ENCODE assay signal across 22 mouse cellular contexts in the genomic region with DNA sequence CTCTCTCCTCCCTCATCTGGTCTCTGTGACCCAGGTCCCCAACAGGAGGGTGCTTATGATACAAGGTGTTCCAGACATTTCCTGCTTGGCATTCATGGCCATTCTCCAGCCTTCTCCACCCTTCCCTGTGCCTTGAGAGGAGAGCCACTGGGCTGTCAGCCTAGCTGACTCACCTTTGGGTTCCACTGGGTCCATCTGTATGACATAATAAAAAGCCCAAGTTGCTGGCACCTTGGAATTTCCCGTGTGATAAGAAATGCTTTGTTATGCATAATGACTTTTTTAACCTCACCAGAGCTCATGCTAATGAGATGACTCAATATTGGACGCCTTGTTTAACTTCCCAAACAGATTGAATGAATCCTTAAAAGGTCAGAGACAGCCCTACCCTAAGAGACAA.
DNase-seq lines count a peak whose midpoint lies in the region; ATAC-seq and TF ChIP-seq lines count a peak whose summit lies in the region.
"Had no signal": no experiment of that assay in that cellular context is flagged by ENCODE, and none has a peak within 500 bp of the region (broad histone marks: within the 10 kb centered on the region; RNA-seq: fewer than 3 reads in every experiment).

No protein-coding gene starts in this region.

- no peak overlapping the region for H3K9ac ChIP-seq in lung, postnatal 0 days (replicated peaks; ENCODE audit: low read depth)
- H3K9ac ChIP-seq in stomach, embryonic 16.5 days (ENCODE audit: low read length): no peak overlapping the region
- H3K9ac ChIP-seq: heart, embryonic 13.5 days; liver, embryonic 12.5 days; lung, embryonic 14.5 days; midbrain, embryonic 15.5 days; stomach, embryonic 15.5 days had no signal

- intact Hi-C loops in heart, postnatal 10 days (cut with DNase I): no loop called here

- H3K36me3 ChIP-seq in lung, postnatal 0 days (ENCODE audit: insufficient read depth, low read length): no peaks in the 10 kb centered on the region
- H3K36me3 ChIP-seq in stomach, embryonic 16.5 days (ENCODE audit: control insufficient read depth, insufficient read depth, low read length): no peaks in the 10 kb centered on the region
- H3K36me3 ChIP-seq: G1E; heart, embryonic 13.5 days; liver, embryonic 12.5 days; midbrain, embryonic 15.5 days; stomach, embryonic 15.5 days had no signal

- H3K4me3 ChIP-seq in lung, postnatal 0 days (ENCODE audit: low read depth, low read length): no peak overlapping the region
- H3K4me3 ChIP-seq in brown adipose tissue, adult 24 weeks (ENCODE audit: insufficient read depth, low read depth, low read length): no peak overlapping the region
- H3K4me3 ChIP-seq in stomach, embryonic 16.5 days (replicated peaks; ENCODE audit: low read length): no peak overlapping the region
- H3K4me3 ChIP-seq: heart, embryonic 13.5 days; liver, embryonic 12.5 days; midbrain, embryonic 15.5 days; stomach, embryonic 15.5 days had no signal

- no peak for TF ChIP-seq CTCF in lung, postnatal 0 days (IDR thresholded peaks at IDR 0.05)

- peak; percentile 97 for DNase-seq in heart, adult 11 months
- DNase-seq in heart, postnatal 10 days: no peak
- DNase-seq in lung, postnatal 0 days (ENCODE audit: low spot score): no peak
- DNase-seq in lung, postnatal 4 days: no peak
- DNase-seq in thymus, postnatal 0 days (ENCODE audit: low spot score): no peak
- DNase-seq in layer of hippocampus, postnatal 10 days (ENCODE audit: low spot score in 2 of 2): no peak
- DNase-seq: adrenal gland, adult 8-10 months; B cell, adult 2 months; cerebellum, adult 11 months; cerebellum, postnatal 36 days; kidney, postnatal 14 days; left cerebral cortex, postnatal 4 days; lung, embryonic 14.5 days; thymus, postnatal 14 days had no signal

- no peaks in the 10 kb centered on the region for H3K4me1 ChIP-seq in lung, postnatal 0 days (ENCODE audit: insufficient read depth, low read depth, low read length)
- H3K4me1 ChIP-seq in brown adipose tissue, adult 24 weeks (ENCODE audit: control insufficient read depth, insufficient read depth, insufficient read length, low read length): peaks cover 14% of the 10 kb centered on the region
- H3K4me1 ChIP-seq in stomach, embryonic 16.5 days (ENCODE audit: control insufficient read depth, insufficient read depth, low read length): no peaks in the 10 kb centered on the region
- H3K4me1 ChIP-seq: liver, embryonic 12.5 days; midbrain, embryonic 15.5 days; stomach, embryonic 15.5 days had no signal

- H3K9me3 ChIP-seq in lung, postnatal 0 days (ENCODE audit: low read length): no peaks in the 10 kb centered on the region
- H3K9me3 ChIP-seq in stomach, embryonic 16.5 days (replicated peaks; ENCODE audit: control insufficient read depth, low read length): peaks cover 7% of the 10 kb centered on the region; the same call in 1 of the 2 replicates
- H3K9me3 ChIP-seq: G1E; midbrain, embryonic 15.5 days; stomach, embryonic 15.5 days had no signal

- H3K27me3 ChIP-seq in lung, postnatal 0 days (replicated peaks; ENCODE audit: insufficient read depth, low read length): no peaks in the 10 kb centered on the region
- H3K27me3 ChIP-seq in stomach, embryonic 16.5 days (ENCODE audit: control insufficient read depth, insufficient read depth, low read length): no peaks in the 10 kb centered on the region
- H3K27me3 ChIP-seq: heart, embryonic 13.5 days; liver, embryonic 12.5 days; midbrain, embryonic 15.5 days; stomach, embryonic 15.5 days had no signal

- peak; percentile 68 for ATAC-seq in lung, postnatal 0 days
- ATAC-seq in stomach, embryonic 16.5 days (ENCODE audit: insufficient read depth, low FRiP score): peak; percentile 64
- ATAC-seq: forebrain, embryonic 14.5 days; liver, embryonic 12.5 days; midbrain, embryonic 15.5 days had no signal

- TF ChIP-seq EP300 in lung, postnatal 0 days (IDR thresholded peaks at IDR 0.05): peak; percentile 73

- no peak overlapping the region for H3K27ac ChIP-seq in lung, postnatal 0 days (ENCODE audit: low read length)
- peak overlapping the region; percentile 85 for H3K27ac ChIP-seq in brown adipose tissue, adult 24 weeks (replicated peaks; ENCODE audit: low read depth, low read length)
- no peak overlapping the region for H3K27ac ChIP-seq in stomach, embryonic 16.5 days (ENCODE audit: low read length)
- H3K27ac ChIP-seq: heart, embryonic 13.5 days; liver, embryonic 12.5 days; midbrain, embryonic 15.5 days had no signal

- H3K4me2 ChIP-seq in lung, postnatal 0 days (replicated peaks; ENCODE audit: low read depth, low read length): no peak overlapping the region
- no peak overlapping the region for H3K4me2 ChIP-seq in stomach, embryonic 16.5 days (ENCODE audit: low read depth, low read length)
- H3K4me2 ChIP-seq: heart, embryonic 13.5 days; liver, embryonic 12.5 days; lung, embryonic 14.5 days; midbrain, embryonic 15.5 days; stomach, embryonic 15.5 days had no signal

- WGBS in lung, postnatal 0 days: 47% methylated on average over 2 of the region's 2 CpGs
- WGBS in stomach, embryonic 16.5 days: 51% methylated on average over 2 of the region's 2 CpGs
